Mouse (Mus musculus) cerebellum, adult 2 months (tissue): ENCODE data around the gene B4galt2.

Source experiments
- CTCF ChIP-seq: fragments of 200-500 bp; IDR thresholded peaks from 2 replicates; pipeline ENCODE4 v1.5.1; 2011; ENCODE audit warnings: low read depth, mild to moderate bottlenecking, control low read depth, low read length, moderate library complexity, borderline replicate concordance; ENCODE audit not compliant: insufficient read depth
- POLR2A ChIP-seq: fragments of 200-500 bp; IDR thresholded peaks from 2 replicates; pipeline ENCODE4 v1.6.1; 2011; ENCODE audit warnings: low read length, control low read depth, borderline replicate concordance; ENCODE audit not compliant: insufficient read depth

- TF ChIP-seq CTCF (no peak), POLR2A (no peak)
These were observed 12.7 kb upstream of the B4galt2 start for GRCm38 (mm10) chr4:117896031-117896430.
